Mouse (Mus musculus): ENCODE measurements around the gene Dnah8. TPM values are rescaled to one million over a fixed set of nuclear protein-coding genes. Genes with fewer than 3 reads are reported as not detected.

Gene Dnah8
- polyA plus RNA-seq, 1 experiment from 2014 or later = 1.4 TPM

- Histone ChIP-seq H3K27ac (peak overlapping the region; percentile 94), H3K27me3 (no peaks in the 10 kb centered on the region), H3K4me1 (replicated peaks) (peaks cover 80% of the 10 kb centered on the region), H3K9me3 (replicated peaks) (no peaks in the 10 kb centered on the region), H3K4me2 (peak overlapping the region; percentile 74), H3K36me3 (peaks cover 25% of the 10 kb centered on the region), H3K4me3 (replicated peaks) (peak overlapping the region; percentile 79), H3K9ac (peak overlapping the region; percentile 94)
- DNase-seq (no peak), ATAC-seq (ENCODE audit: low read depth) (no peak)
- 74% methylated on average over 5 of the region's 5 CpGs for WGBS (ENCODE audit: insufficient replicate concordance)
These were observed 14.2 kb upstream of the Dnah8 start for GRCm38 (mm10) chr17:30609980-30610307.

- Histone ChIP-seq H3K9me3 (replicated peaks) (no peaks in the 10 kb centered on the region), H3K27me3 (no peaks in the 10 kb centered on the region), H3K4me2 (peak overlapping the region; percentile 74), H3K27ac (peak overlapping the region; percentile 94), H3K4me3 (replicated peaks) (peak overlapping the region; percentile 79), H3K9ac (peak overlapping the region; percentile 94), H3K36me3 (peaks cover 22% of the 10 kb centered on the region), H3K4me1 (replicated peaks) (peaks cover 88% of the 10 kb centered on the region)
- 45% methylated on average over 1 of the region's 1 CpGs for WGBS (ENCODE audit: insufficient replicate concordance)
- DNase-seq (no peak), ATAC-seq (ENCODE audit: low read depth) (no peak)
These were observed 13.4 kb upstream of the Dnah8 start for GRCm38 (mm10) chr17:30610739-30611138.

DNA sequence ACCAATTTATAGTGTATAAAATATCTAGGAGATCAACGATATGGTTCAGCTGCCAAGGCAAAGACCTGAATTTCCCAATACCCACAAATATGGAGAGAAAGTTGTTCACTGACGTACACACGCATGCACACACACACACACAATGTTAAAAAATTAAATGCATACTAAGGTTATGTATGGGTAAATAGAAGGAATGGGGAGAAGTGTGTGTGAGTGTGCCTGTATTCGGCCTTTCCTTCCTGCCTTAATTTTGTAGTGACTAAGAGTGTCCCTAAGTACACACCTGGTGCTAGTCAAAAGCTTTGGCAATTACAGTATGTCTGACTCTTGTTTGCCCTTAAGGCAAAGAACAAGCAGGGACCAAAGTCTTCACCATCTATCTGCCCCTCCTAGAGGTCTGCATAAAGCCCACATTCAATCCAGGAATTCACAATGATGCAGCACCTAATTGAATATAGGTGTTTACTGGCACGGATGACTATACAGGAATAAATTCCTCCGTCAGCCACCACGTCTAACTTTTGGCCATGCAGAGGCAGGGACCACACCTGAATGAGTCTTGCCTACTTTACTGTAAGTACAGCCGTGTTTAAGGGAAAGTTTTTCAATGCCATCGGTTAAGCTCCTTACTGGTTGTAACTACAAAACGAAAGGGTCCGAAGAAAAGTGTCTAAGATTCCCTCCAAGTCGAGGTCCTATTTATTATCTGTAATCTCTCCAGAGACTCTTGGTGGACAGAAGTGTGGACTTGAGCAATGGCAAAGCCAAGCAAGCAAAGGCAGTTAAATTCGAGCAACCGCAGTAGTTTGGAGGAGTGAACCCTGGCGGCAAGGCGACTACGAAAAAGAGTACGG, 12.7 kb upstream of the Dnah8 start:
- no peaks in the 10 kb centered on the region for H3K27me3 ChIP-seq
- H3K4me1 ChIP-seq (replicated peaks) = peaks cover 89% of the 10 kb centered on the region
- DNase-seq (no peak), ATAC-seq (ENCODE audit: low read depth) (0 out of 2 replicates have a peak, but pooled peaks have one; percentile 6)
- 16% methylated on average over 18 of the region's 18 CpGs for WGBS (ENCODE audit: insufficient replicate concordance)
- H3K27ac ChIP-seq = peak overlapping the region; percentile 94
- peak overlapping the region; percentile 94 for H3K9ac ChIP-seq
- peak overlapping the region; percentile 79 for H3K4me3 ChIP-seq (replicated peaks)
- H3K9me3 ChIP-seq (replicated peaks) = no peaks in the 10 kb centered on the region
- H3K36me3 ChIP-seq = peaks cover 22% of the 10 kb centered on the region
- H3K4me2 ChIP-seq = peak overlapping the region; percentile 74

DNA sequence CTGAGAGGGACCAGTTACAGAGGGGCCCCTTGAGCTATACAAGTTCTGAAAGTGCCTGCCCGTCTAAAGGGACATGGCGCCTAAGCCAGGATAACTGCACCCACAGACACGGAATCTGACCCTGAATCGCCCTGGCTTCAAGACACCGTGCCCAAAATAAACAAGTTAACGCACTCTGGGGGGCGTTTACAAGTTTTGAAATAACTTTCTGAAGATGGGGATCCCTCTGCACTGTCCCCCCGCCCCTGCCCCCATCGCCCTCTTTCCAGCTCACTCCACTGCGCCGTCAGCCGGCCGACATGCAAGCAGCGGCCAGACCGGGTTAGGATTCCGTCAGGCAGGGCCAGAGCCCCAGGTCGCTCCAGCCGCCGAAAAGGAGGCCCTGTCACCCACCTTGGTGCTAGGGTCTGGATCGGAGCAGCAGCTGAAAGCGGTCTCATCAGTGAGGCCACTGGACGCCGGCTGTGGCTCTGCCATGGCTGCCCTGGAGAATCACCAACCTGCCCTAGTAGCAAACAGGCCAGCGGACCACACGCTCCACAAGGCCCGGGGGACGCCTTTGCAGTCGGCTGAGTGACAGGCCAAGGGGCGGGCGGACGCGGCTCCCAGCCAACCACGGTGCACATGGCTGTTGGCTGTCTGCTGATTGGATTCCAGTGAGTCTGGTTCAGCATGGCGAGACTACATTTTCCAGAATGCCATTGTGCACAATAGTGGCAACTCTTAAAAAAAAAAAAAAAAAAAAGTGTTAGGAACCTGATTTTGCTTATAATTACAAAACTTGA, 11.9 kb upstream of the Dnah8 start:
- Histone ChIP-seq H3K4me1 (replicated peaks) (peaks cover 88% of the 10 kb centered on the region), H3K9ac (peak overlapping the region; percentile 94), H3K9me3 (replicated peaks) (no peaks in the 10 kb centered on the region), H3K27me3 (no peaks in the 10 kb centered on the region), H3K27ac (peak overlapping the region; percentile 94), H3K4me2 (peak overlapping the region; percentile 74), H3K4me3 (replicated peaks) (peak overlapping the region; percentile 79), H3K36me3 (peaks cover 17% of the 10 kb centered on the region)
- WGBS (ENCODE audit: insufficient replicate concordance) = under 1% methylated on average over 34 of the region's 34 CpGs
- ATAC-seq (ENCODE audit: low read depth) = peak; percentile 95
- peak; percentile 97 for DNase-seq

DNA sequence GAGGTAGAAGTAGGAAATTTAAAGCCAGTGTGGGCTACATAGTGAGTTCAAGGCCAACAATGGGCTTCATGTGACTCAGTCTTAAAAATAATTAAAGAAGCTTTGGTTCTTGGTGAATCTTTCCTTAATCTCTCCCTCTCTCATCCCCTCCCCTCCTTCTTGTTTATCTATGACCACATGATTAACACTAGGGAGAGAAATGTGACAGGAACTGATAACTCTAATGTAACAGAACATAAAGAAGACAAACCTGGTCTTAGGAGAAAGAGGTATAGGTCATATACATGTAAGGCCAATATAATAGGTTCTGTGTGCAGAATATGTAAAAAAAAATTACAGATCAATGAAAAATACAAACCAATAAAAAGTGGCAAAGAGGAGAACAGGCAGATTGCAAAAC, 10.8 kb upstream of the Dnah8 start:
- ATAC-seq (ENCODE audit: low read depth) (peak; percentile 25), DNase-seq (no peak)
- Histone ChIP-seq H3K9ac (peak overlapping the region; percentile 44), H3K27ac (peak overlapping the region; percentile 90), H3K9me3 (replicated peaks) (no peaks in the 10 kb centered on the region), H3K4me1 (replicated peaks) (peaks cover 82% of the 10 kb centered on the region), H3K4me3 (replicated peaks) (peak overlapping the region; percentile 79), H3K36me3 (peaks cover 8% of the 10 kb centered on the region; the same call in 1 of the 2 replicates), H3K4me2 (peak overlapping the region; percentile 61), H3K27me3 (no peaks in the 10 kb centered on the region)

DNA sequence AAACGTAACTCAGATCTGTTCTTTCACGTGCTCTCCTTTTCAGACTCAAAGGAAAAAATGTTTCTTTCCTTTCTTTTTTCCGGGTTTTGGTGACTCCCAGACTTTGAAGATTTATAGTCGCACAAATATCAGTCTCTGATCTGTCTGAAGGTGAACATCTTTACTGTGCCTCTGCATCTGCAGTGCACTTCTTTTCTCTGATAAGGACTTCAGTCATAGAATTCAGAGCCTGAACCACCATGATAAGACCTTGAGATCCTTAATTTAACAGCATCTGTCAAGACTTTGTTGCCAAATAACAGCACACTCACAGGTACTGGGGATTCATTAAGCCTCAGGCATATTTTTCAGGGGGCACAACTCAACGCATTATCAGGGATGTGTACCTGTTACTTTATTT, 8.0 kb upstream of the Dnah8 start:
- Histone ChIP-seq H3K27ac (peak overlapping the region; percentile 78), H3K36me3 (no peaks in the 10 kb centered on the region), H3K4me2 (peak overlapping the region; percentile 21), H3K9me3 (replicated peaks) (no peaks in the 10 kb centered on the region), H3K9ac (no peak overlapping the region), H3K4me3 (replicated peaks) (no peak overlapping the region), H3K4me1 (replicated peaks) (peaks cover 63% of the 10 kb centered on the region), H3K27me3 (no peaks in the 10 kb centered on the region)
- DNase-seq (peak; percentile 23), ATAC-seq (ENCODE audit: low read depth) (peak; percentile 20)
- 51% methylated on average over 5 of the region's 5 CpGs for WGBS (ENCODE audit: insufficient replicate concordance)

- H3K4me2 ChIP-seq = no peak overlapping the region
- no peak overlapping the region for H3K4me3 ChIP-seq (replicated peaks)
- no peaks in the 10 kb centered on the region for H3K36me3 ChIP-seq
- H3K9me3 ChIP-seq (replicated peaks) = no peaks in the 10 kb centered on the region
- H3K27ac ChIP-seq = no peak overlapping the region
- no peaks in the 10 kb centered on the region for H3K27me3 ChIP-seq
- DNase-seq (no peak), ATAC-seq (ENCODE audit: low read depth) (no peak)
- 76% methylated on average over 3 of the region's 3 CpGs for WGBS (ENCODE audit: insufficient replicate concordance)
- peaks cover 53% of the 10 kb centered on the region for H3K4me1 ChIP-seq (replicated peaks)
- H3K9ac ChIP-seq = no peak overlapping the region
These were observed 5.8 kb upstream of the Dnah8 start for GRCm38 (mm10) chr17:30618136-30618891.

GRCm38 (mm10) chr17:30619153-30619552, 5.0 kb upstream of the Dnah8 start:
- no peaks in the 10 kb centered on the region for H3K9me3 ChIP-seq (replicated peaks)
- peaks cover 45% of the 10 kb centered on the region for H3K4me1 ChIP-seq (replicated peaks)
- H3K27ac ChIP-seq = no peak overlapping the region
- H3K9ac ChIP-seq = no peak overlapping the region
- ATAC-seq (ENCODE audit: low read depth) (no peak), DNase-seq (no peak)
- WGBS (ENCODE audit: insufficient replicate concordance) = 38% methylated on average over 2 of the region's 2 CpGs
- no peaks in the 10 kb centered on the region for H3K36me3 ChIP-seq
- H3K4me2 ChIP-seq = no peak overlapping the region
- no peak overlapping the region for H3K4me3 ChIP-seq (replicated peaks)
- no peaks in the 10 kb centered on the region for H3K27me3 ChIP-seq

- Histone ChIP-seq H3K27ac (no peak overlapping the region), H3K36me3 (no peaks in the 10 kb centered on the region), H3K27me3 (no peaks in the 10 kb centered on the region), H3K9ac (no peak overlapping the region), H3K4me2 (no peak overlapping the region), H3K9me3 (replicated peaks) (no peaks in the 10 kb centered on the region), H3K4me1 (replicated peaks) (peaks cover 31% of the 10 kb centered on the region), H3K4me3 (replicated peaks) (no peak overlapping the region)
- DNase-seq (no peak), ATAC-seq (ENCODE audit: low read depth) (no peak)
- WGBS (ENCODE audit: insufficient replicate concordance) = 38% methylated on average over 2 of the region's 2 CpGs
These were observed 3.6 kb upstream of the Dnah8 start for GRCm38 (mm10) chr17:30620548-30620947.

DNA sequence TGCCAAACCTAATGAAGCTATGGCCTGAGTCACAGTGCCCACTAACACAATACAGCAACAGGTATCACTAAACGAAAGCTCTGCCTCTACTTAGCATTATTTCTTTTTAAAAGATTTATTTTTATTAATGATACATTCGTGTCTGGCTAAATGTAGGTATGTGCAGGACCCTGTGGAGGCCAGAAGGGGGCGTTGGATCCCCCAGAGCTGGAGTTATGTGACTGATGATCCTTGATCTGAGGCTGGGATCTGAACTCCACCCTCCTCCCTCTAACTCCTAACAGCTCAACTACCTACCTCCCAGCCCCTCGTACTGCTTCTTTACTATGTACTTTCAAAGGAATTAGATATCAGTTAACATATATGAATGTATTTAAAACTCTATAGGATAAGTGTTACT, 2.7 kb upstream of the Dnah8 start:
- 61% methylated on average over 4 of the region's 4 CpGs for WGBS (ENCODE audit: insufficient replicate concordance)
- Histone ChIP-seq H3K27me3 (no peaks in the 10 kb centered on the region), H3K27ac (no peak overlapping the region), H3K4me1 (replicated peaks) (peaks cover 22% of the 10 kb centered on the region), H3K4me2 (no peak overlapping the region), H3K9ac (no peak overlapping the region), H3K9me3 (replicated peaks) (no peaks in the 10 kb centered on the region), H3K4me3 (replicated peaks) (no peak overlapping the region), H3K36me3 (no peaks in the 10 kb centered on the region)
- ATAC-seq (ENCODE audit: low read depth) (no peak), DNase-seq (no peak)

GRCm38 (mm10) chr17:30623200-30623599, 954 bp upstream of the Dnah8 start:
- H3K9ac ChIP-seq = no peak overlapping the region
- 55% methylated on average over 3 of the region's 3 CpGs for WGBS (ENCODE audit: insufficient replicate concordance)
- DNase-seq = no peak
- no peak overlapping the region for H3K27ac ChIP-seq
- no peak overlapping the region for H3K4me2 ChIP-seq
- peaks cover 9% of the 10 kb centered on the region for H3K4me1 ChIP-seq (replicated peaks)
- ATAC-seq (ENCODE audit: low read depth) = no peak
- no peak overlapping the region for H3K4me3 ChIP-seq (replicated peaks)
- no peaks in the 10 kb centered on the region for H3K27me3 ChIP-seq
- no peaks in the 10 kb centered on the region for H3K9me3 ChIP-seq (replicated peaks)
- H3K36me3 ChIP-seq = no peaks in the 10 kb centered on the region

All from liver, embryonic 13.5 days (tissue).